Mouse (Mus musculus) bone marrow, adult 2 months (tissue): ENCODE measurements at regions not wholly inside any gene's neighbourhood (a gene's known extent, or its start where the extent isn't known, plus 50 kb on each side); places are given as distances from the start of the nearest gene placed in this dataset.

Experiments used
- CTCF ChIP-seq: fragments of 200-500 bp; IDR thresholded peaks from 2 replicates; pipeline ENCODE4 v1.5.1; 2011; ENCODE audit warnings: low read length, control low read depth; ENCODE audit not compliant: control insufficient read depth, insufficient read depth
- POLR2A ChIP-seq: fragments of 200-500 bp; IDR thresholded peaks from 2 replicates; pipeline ENCODE4 v1.6.1; 2011; ENCODE audit warnings: low read depth, mild to moderate bottlenecking, control low read depth, low read length, borderline replicate concordance; ENCODE audit not compliant: control insufficient read depth

DNA sequence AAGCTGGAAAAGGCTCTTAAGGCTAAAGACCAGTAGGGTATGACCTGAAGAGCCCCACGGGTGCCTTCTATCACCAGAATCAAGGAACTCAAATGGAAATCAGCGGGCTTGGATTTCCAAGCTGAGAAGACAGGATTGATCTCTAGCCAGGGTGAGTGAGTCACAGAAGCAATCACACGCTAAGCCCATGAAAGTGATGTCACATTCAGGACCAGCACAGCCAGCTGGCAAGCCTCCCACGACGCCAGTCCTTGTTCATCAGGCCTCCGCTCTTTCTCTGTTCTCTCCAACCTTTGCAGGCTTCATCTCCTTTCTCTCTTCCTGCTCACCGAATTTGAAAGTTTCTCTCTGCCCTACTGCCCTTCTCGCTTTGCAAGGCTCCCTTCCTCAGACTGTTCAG, 138.3 kb downstream of the Cdca7 start:
- TF ChIP-seq POLR2A = no peak
- TF ChIP-seq CTCF = no peak
